Mouse (Mus musculus): ENCODE data around the gene Trpm3.
A peak's percentile ranks its signal among the peaks of the same experiment; 100 is the strongest.

The Trpm3 gene

DNA sequence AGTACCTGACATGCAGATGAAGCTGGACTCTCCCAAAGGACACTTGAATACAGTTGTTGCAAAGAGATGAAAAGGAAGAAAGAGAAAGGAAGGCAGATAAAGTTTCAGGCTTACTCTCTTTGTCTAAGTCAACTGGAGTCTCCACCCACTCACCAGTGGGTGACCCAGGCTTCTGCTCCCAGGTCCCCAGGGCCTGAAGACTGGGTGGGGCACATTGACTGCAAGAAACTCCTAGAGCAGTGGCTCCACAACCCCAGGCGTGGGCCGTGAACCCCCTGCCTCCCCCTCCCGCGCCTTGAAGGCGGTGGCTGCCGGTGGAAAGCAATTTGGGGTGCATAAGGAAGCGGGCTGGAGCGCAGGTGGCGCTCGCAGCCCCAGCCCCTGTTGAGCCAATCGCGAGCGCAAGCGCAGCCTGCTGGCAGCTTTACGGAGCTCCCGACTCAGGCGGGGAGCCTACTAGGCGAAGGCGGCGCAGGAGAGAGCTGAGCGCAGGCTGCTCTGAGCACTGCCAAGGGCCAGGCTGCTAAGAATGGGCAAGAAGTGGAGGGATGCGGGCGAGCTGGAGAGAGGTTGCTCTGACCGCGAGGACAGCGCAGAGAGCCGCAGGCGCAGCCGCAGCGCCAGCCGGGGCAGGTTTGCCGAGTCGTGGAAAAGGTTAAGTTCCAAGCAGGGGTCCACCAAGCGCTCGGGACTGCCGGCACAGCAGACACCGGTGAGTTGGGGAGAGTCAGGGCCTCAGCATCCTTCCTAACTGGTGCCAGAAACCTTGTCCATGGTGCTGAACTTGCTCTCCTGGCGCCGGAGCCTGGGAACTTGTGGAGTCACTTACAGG is at the start of gene Trpm3:
TSS of gene Trpm3 (plus strand) at position 457 of the 832 bp plus-strand sequence.
- DNase-seq (ENCODE audit: low spot score in 2 of 2) = peak; percentile 75 to 79

DNA sequence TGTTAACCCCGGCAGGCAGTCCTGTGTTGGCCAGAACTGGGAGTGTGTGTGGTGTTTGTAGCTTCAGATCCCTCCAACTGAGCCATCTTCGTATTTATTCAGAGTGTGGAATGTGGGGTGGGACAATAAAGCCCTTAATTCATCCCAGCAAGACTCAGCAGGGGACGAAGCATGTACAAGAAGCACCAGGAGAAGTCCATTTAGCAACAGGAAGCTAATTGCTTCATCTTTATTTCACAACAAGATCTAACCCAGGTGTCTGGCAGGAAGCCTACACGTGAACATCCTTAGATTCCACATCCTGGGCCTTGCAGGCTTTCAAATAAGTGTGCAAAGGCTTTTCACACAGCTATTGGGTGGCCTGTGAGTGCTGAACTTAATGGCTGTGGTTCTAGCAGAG is 38.3 kb upstream of the Trpm3 start:
- DNase-seq (ENCODE audit: low spot score in 2 of 2) = no peak

DNA sequence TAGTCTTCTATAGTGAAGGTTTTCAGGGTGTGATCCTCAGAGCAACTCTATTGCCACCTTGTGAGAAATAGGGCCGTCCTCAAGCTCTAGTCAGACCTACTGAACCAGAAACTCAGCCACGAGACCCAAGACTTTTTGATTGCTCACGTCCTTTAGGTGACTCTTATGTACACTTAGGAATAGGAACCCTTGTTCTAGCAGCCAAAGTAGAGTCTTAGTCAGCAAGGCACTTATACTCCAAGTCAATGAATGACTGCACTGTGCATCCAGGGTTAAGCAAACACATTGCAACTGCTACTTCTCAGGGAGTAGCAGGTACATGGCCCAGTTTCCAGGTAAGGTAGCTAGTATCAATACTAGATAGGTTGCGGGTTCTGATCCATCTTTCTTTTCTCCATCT is 35.0 kb upstream of the Trpm3 start:
- no peak for DNase-seq (ENCODE audit: low spot score in 2 of 2)

DNA sequence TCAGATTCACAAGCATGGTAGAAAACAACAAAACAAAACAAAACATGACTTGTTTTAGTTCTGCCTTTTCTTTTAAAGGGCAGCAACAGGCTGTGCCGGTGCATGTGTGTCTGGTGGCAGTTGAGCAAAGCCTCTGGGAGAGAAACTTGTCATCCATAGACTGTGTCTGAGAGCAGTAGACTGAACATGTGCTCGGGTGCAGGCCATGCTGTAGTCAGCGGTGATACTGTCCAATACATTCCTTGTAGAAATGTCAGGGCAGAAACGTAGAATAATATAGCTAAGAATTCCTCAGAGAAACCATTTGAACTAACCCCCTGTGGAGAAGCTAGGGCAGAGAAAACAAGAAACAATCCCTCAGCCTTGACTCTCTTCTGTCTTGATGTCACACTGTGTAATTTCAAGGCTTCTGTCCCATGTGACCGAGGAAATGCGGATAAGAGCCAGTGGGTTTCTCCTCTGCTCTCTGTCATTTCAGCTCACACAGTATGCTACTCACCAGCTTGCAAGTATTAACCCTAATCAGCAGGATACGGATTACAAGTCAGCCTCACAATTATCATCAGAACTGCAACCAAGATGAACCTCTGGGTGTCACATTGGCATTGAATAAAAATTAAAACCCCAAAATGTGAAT is 33.9 kb upstream of the Trpm3 start:
- DNase-seq (ENCODE audit: low spot score in 2 of 2) = no peak

DNA sequence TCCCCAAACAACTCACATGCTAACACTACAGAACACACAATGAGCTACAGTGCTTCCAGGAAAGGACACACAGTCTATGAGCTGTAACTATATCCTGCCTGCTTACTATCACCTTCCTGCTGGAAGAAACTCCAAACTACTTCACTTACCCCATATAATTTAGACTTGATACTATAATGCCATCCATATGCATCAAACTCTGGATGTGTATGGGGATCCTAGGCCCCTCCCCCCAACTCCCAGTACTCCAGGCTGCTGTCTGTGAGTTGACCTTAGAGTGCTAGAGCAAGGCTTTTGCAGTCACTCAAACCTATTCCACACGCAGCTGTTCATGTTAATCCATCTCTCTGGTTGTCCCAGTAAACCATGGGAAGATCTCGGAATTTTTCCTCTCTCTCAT is 33.2 kb upstream of the Trpm3 start:
- no peak for DNase-seq (ENCODE audit: low spot score in 2 of 2)

DNA sequence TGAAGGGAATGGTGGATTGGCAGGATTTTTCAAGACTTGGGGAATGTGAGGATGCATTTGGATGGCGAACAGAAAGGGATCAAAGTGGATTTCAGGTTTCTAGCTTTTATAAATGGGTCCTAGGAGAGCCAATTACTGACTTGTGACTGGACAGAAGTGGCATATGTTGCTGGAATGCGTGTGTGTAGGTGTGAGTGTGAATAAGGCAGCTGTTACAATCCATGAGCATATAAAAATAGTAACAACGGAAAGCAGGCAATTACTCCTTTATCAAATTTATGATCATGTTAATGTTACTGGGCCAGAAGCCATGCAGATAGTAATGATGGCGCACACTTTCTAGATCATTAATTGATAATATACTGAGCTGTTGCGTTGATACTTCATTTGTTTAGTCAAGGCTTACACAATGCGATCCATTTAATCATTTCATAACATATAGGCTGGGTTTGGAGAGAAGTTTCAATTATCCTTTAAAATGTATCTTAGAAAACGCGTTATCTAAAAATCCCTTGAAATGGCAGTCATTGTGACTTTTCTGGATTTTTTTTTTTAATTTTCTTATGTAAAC is 29.9 kb upstream of the Trpm3 start:
- DNase-seq (ENCODE audit: low spot score in 2 of 2) = no peak

DNA sequence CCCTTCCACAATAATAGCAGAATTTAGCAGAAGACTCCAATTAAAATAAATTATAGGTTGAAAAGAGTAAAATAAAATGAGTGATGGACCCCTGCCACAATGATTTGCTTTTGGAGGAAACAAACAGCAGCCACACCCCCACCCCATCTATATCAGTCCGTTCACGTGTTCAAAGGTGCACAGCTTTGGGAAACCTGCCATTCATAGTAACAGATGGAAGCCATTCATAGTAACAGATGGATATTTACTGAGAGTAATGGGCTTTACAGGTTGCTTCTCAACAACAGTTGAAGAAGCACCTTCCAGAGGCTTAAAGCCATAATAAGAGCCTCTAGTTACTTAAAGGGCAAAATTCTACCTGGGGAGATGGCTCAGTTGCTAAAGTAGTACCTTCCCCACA is 17.9 kb upstream of the Trpm3 start:
- DNase-seq (ENCODE audit: low spot score in 2 of 2) = no peak

DNA sequence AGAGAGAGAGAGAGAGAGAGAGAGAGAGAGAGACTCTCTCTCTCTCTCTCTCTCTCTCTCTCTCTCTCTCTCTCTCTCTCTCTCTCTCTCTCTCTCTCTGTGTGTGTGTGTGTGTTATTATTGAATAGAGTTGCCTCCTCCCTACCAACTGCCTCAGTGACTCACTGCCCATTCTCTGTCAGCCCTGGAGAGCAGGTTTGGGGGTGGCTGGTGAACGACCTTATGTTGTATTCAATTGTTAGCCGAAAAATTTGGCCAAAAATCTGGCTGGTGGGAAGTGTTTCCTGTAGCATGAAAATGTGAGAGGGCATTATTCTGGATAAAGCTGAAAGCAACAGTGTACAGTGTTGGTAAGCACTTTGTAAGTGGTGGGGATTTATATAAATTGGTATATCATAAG is 17.2 kb upstream of the Trpm3 start:
- no peak for DNase-seq (ENCODE audit: low spot score in 2 of 2)

DNA sequence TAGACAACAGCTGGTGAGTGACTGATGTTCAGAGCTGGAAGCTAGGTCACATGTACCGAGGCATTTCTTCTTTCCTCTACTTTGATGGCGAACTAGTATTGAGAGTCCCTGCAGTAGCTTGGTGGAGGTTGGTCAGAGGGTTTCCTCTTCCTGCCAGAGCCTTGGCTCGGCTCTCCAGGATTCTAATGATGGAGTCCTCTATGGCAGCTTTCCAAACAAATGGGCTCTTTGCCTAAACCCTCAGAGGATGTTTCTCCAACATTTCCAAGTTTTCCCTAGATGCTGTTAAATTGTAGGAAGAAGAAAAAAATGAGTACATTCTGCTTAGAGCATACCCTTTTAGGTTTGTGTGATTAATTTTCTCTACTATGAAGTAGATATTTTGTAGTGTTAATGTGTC is 6.2 kb upstream of the Trpm3 start:
- DNase-seq (ENCODE audit: low spot score in 2 of 2) = peak; percentile 27 to 29

DNA sequence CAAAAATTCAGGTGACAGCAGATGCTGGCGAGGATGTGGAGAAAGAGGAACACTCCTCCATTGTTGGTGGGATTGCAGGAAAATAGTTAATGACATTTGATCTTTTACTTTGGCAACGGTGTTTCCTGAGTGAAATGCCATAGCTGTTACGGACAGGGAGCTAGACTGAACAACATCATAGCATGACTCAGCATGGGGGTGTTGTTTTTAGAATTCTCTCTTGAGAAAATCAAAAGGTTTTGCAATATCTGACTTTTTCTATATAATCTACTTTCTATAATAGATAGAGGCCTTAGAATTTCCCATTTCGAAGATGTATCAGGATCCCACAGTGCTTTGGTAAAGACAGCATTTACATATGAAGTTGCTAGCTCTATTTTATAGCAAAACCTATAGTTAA is 39.7 kb downstream of the Trpm3 start:
- DNase-seq (ENCODE audit: low spot score in 2 of 2) = no peak

DNA sequence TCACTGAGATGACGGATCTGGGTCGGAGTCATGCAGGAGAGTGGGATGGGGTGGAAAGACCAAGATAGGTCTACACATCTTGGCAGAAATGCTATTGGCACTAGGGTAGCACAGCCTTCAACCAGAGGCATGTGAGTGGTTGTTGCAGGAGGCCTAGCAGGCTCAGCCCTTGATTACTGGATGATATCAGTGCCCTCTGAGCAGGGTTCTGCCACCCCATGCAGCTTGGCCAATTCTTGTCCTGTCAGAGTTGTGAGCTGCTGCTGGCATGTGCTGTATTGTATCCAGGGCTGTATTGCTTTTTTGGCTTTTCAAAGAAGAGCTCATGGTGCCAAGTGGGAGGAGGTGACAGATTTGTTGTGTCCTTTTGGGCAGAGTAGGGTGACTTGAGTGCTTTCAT is 40.2 kb downstream of the Trpm3 start:
- DNase-seq (ENCODE audit: low spot score in 2 of 2) = no peak

DNA sequence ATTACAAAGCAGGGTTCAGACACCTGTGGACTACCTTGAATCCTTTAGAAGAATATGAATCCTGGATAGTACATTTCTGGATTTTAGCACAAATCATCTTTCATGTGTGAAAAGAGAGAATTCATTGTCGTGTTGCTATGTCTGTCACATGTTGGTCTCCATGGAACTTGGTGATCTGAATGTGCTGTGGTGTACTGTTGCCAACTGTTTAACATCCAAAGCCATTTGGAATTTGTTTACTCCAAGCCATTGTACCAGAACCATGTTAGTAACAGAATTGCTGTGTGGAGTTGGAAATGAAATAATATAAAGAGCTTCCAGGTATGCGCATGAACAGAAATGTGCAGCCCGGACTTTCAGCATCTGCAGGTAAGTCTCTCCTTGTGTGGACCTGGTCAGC is 41.3 kb downstream of the Trpm3 start:
- no peak for DNase-seq (ENCODE audit: low spot score in 2 of 2)

DNA sequence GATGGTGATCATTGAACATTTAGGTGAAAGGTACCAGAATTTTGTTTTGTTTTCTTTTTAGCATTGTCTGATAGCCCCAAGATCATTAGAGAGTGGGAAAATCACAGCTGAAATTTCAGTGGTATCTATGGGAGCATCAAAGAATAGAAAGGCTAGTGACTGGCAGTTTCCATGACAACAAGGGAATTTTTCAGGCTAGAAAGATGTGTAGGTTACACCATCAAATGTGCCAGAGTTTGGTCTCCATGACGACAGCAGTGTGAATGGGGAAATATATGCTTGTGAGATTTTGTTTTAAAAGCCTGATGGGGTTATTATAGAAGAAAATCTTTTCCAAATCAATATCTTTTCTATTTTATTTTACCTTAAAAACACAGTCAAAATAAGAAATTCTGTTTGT is 50.9 kb downstream of the Trpm3 start:
- DNase-seq (ENCODE audit: low spot score in 2 of 2) = peak; percentile 66 to 85

DNA sequence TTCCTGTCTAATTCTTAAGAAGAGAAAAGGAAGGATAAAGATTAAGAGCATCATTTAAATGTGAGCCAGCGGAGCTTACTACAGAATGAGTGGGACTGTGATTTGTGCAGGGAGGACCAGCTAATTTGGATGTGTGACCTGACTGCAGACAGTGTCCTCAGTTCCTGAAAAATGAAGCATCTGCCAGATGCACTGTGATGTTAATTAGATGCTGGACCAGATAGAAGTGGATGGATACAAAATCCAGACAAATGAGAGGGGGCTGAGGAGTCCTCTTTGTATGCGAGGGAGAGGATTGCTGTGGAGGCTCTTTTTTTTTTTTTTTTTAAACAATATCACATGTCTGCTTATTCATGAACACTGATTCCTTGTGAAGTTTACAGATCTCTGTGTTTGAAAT is 83.7 kb downstream of the Trpm3 start:
- DNase-seq (ENCODE audit: low spot score in 2 of 2) = no peak

DNA sequence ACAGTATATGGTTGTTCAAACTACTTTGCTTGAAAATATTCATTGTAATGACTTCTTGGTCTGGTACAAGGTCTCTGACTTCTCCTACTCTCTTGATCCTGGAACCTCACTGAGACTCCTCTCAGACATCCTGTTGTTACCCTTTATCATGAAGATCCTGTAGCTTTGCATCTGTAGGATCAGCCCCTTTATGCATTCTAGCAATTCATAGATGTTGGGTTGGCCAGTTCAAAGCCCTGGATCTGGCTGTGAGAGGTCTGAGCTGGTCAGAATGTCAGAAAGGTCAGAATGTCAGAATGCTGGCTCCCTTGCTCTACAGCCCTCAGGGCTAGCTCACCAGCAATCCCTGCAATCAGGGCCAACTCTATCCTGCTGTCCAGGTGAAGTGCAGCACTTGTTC is 95.3 kb downstream of the Trpm3 start:
- DNase-seq (ENCODE audit: low spot score in 2 of 2) = no peak

DNA sequence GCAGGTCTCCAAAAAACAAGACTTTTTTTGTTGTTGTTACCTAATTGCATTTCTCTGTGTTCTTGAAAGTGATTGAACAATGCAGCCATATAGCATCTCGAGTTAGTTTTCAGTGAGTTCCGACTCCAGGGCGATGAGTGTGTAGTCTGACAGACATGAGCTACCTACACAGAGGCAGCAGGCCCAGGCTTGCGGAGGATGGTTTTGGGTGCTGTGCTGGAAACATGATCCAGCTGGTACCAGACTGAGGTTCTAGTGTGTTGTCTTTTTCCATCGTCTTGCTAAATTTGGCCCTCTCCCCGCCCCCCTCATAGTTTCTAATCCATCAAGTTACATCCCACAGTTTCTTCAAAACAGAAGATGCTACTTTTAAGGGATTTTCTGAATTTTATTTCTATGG is 110.2 kb downstream of the Trpm3 start:
- DNase-seq (ENCODE audit: low spot score in 2 of 2) = peak; percentile 38 to 55

DNA sequence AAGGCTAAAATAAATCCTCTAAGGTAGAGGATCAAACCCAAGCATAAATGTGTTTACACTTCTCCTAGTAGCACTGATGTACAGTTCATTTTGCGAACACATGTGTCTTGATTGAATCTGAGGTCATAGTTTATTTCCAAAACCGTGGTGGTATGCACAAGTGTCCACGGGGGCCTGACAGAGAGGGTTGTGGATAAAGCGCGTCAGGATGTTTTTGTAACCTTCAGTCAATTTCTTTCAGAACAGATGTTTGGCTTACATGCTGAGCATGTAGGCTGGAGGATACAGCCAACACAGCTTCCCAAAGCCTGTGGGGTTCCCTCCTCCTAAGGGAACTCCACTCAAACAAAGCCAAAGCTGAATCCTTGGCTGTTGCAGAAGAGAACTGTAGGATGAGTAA is 134.1 kb downstream of the Trpm3 start:
- DNase-seq (ENCODE audit: low spot score in 2 of 2) = no peak

DNA sequence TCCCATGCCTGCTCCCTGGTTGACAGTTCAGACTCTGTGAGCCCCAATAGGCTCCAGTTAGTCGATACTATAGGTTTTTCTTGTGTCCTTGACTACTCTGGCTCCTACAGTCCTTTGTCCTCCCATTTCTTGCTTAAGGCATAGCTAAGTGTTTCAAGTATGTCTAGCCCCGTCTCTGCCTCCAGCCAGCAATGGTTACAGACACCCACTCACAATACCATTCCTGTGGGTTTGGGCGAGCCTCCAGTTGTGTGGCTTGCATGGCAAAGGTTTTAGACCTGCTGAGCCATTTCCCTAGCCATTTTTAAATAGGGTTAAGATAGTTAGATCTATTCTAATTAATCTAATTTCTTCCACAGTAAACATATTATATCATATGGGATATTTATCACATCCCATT is 145.8 kb downstream of the Trpm3 start:
- DNase-seq (ENCODE audit: low spot score in 2 of 2) = no peak

DNA sequence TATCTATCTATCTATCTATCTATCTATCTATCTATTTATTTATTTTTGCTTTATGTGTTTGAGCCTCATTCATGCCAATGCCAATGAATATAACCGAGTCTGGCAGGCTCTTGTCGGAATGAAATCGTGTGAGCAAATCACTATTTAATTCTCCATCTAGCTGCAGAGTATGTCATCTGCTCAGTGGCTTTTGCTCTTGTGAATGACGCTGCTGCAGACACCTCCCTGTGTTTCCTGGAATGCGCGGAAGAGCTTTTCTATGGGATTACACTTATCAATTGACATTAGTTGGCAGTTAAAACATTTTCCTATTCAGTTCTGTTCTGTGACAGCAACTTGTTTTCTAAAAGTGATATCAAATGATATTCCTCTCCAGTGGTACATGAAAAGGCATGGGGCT is 153.8 kb downstream of the Trpm3 start:
- DNase-seq (ENCODE audit: low spot score in 2 of 2) = no peak

DNA sequence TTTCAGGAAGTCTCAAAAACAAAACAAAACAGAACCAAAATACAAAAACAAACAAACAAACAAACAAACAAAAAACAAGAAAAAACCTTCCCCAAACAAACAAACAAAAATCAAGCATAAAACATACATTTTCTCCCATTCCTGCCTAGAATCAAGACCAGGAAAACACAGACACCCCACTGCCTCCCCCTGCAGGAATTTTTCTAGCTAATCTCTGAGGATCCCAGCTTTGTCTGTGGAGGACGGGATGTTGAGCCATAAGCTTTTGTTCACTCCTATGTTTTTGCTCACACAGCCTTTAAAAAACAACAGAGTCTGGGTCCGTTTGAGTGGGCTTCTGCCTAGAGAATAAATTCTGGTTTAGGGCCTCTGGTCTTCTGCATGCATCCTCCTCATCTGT is 162.1 kb downstream of the Trpm3 start:
- DNase-seq (ENCODE audit: low spot score in 2 of 2) = peak; percentile 34 to 36

DNA sequence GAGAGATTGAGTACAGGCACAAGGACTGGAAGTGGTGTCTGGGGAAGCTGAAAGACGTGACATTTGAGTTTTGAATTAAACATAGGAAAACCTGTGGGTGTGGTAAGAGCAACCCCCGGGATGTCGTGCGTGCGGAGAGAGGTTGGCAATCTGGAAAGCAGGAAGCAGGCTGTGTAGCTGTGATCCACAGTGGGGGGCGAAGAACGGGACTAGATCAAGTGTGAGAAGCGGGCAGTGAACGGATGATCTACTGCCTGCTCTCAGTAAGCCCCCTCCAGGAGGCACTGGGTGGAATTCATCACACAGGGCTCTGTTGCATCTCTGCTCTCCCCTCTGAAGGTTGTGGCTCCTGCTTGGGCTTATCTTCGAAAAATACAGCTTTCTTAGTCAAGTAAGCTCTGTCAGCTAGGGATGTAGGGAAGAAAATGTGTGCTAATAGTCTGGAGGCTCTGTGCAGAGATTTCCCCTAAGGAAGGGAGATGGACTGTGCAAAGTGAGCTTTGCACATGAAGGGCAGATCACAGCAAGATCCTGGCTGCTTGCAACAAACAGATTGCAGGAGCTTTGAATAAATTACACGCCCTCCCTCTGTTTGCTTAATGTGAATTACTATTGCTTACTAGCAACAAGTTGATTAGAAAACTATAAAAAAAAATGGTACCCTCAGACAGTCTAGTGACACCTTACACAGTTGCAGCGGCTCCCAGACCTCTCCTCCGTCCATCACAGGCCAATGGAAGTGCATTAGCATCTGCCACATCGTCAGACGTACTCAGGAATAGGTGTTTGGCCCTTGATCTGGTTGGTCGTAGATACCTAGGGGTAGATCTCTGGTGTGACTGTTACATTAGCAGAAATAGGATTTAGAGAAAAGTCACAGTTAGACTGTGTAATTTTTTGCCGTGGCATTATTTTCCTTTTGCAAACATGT is 164.4 kb downstream of the Trpm3 start:
- DNase-seq (ENCODE audit: low spot score in 2 of 2) = peak; percentile 31 to 33
